Mouse (Mus musculus): Measurements from ENCODE around the gene 4930407I10Rik.
A peak's percentile ranks its signal among the peaks of the same experiment; 100 is the strongest.

4930407I10Rik gene

DNA sequence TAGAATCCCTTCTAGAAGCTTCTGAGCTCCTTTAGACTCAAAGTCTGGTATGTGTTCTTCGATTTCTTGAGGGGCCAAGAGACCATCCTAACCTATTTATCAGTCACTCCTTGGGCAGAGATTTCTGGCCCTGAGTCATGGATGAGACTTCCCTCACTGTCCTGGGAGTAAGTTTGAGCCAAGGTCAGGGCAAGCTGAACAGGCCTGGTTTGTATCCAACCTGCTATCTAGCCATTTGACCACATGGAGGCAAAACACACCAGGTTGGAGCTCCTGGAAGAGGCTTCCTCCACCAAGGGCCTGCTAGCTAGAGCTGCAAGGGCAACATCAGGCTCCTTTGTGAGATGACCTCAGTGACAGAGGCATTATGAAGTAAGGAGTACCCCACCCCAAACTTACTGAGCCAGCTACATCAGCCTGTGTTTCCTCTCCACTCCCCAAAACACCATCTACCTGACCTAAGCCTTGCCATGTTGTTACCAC, at the start of gene 4930407I10Rik:
TSS of gene 4930407I10Rik (plus strand) at position 433 of the 483 bp plus-strand sequence.
- DNase-seq: no peak

DNA sequence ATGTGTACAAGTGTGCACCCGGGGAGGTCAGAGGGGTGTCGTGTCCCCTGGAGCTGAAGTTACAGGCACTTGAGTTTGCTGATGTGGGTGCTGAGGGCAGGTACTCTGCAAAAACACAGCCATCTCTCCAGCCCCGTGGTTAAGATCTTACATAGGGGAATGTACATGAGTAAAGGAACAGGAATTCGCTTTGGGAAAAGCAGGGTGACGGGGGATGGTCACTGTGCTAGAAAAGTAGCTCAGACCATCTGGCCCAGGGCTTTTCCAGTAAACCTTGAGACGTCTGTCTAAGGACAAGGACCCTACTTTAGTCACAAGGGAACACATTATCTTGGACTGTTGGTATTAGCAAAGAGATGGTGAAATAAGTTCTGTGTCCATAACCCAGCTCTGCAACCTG, 47.0 kb upstream of the 4930407I10Rik start:
- DNase-seq: no peak

DNA sequence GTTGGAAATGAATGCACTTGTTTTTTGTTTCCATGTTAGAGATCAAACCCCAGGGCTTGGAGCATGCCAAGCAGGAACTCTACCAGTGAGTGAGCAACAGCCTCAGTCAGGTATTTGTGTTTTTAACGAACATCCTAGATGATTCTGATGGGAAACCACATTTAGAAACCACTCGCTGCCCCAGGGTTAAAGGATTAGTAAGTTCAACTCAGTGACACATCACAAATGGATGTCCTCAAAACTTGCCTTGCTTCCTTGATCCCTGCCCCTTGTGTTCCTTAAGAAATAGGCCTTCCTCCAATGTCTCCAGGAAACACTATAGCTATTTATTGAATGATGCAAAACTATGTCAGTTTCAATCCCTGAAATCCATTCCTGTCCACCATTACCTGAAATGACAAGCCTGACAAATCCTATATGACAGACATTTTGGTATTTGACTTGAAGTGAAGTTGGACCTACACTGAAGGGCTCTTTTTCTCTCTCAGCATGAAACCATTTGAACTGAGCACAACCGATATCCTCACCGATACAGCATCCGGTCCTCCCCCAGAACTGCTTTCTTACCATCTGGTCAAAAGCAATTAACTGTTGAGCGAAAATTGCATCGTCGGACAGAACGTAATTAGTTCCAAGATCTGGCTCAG, 44.1 kb upstream of the 4930407I10Rik start:
- DNase-seq: no peak

DNA sequence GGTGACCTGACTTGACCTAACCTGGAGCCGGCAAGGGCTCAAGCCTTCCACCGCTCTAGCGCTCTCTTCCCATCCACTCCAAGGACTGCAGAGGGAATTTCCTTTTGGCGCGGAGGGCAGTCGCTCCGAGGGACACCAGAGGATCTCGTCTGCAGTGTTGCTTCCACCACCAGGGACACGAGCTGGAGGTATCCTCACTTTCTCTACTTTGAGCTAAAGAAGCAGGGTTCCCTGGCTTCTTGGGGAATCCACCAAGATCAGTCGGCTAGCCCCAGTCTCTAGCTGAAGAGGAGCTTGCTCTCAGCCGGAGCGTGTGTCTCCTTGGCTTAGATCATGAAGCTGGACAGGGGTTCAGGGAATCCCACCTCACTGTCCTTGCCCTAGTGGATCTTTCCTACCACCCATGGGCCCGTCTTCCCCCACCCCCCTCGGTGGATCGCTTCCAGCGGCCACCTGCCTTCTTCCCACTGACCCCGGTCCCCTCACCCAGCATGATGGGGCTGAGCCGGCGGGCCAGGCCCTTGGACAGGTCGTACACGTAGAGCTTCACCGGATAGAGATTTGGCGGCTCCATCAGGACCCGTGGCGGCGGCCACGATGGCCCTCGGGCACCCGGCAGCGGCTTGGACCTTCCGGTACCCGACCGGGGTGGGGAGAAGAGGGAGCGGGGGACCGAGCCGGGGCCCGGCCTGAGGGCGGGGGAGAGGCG, 43.4 kb upstream of the 4930407I10Rik start:
- peak; percentile 61 to 76 for DNase-seq

DNA sequence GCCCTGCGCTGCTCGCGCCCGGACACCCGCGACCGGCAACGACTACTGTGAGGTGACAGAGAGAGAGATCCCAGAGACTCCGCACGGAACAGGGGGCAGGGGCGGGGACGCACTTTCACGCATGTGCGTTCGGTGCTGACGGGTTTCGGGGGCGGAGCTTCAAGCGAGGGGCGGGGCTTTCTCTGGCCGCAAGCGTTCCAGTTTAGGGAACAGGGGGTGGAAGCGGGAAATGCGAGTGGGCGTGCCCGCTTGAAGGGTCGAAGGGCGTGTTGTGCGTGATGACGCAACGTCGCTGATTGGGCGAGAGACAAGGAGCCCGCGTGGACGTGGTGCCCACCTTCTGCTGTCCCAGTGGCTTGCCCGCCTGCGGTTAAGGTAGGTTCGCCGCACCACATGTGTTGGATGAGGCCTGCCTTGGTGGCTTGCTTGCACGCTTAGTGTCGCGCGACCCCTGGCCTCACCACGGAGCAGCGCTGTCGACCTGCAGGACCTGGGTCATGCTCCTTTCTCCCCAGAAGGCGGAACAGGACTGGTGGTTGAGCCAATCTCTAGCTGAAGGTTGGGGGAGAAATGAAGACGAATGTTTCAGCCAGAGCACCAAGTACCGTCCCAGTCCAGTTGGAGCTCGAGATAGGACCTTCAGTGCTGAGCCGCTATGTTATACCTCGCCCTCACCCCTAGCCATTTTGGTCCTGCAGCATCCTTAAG, 42.7 kb upstream of the 4930407I10Rik start:
- peak; percentile 100 for DNase-seq

DNA sequence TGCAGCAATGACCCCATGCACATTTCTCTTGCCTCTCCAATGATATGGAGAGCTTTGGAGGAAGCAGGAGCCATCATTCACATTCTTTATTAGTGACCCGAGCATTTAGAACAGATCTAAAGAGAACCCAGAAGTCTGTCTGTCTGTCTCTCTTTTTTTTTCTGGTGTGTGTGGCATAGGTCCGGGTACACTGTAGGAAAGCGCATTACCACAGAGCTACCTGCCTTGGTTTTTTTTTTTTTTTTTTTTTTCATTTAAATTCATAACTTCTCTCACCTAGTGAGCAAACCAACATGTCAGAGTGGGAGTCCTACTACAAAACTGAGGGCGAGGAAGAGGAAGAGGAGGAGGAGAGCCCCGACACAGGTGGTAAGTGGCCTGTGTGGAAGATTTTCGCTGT, 42.1 kb upstream of the 4930407I10Rik start:
- DNase-seq: no peak

DNA sequence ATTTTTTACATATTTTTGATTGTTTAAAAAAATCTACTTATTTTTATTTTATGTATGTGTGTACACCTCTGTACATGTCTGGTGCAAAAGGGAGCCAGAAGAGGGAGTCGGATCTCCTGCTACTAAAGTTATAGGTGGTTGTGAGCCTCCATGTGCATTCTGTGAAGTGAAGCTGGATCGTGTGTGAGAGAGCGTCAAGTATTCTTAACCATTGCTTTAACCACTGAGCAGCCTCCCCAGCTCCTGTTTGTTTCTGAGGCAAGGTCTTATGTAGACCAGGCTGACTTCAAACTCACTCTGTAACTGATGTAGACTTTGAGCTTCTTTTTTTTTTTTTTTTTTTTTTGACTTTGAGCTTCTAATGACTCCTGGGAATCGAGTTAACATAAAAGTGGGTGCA, 41.5 kb upstream of the 4930407I10Rik start:
- no peak for DNase-seq

DNA sequence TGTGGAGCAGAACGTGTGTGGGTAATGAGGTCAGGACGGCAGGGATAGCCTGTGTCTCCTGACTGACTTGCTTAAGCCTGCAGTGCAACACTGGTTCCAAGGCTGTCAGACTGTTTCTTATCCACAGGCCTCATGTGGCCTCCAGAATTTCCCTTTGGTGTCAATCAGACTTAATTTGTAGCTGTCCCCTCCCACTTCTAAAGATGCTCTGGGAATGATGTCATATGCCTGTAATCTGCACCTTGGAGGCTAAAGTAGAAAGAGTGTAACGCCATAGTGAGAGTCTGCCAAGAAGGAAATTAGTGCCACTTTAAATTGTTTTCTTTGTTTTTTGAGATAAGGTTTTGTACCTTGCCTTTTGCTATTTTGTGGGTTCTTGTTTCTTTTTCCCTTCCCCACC, 39.7 kb upstream of the 4930407I10Rik start:
- no peak for DNase-seq

DNA sequence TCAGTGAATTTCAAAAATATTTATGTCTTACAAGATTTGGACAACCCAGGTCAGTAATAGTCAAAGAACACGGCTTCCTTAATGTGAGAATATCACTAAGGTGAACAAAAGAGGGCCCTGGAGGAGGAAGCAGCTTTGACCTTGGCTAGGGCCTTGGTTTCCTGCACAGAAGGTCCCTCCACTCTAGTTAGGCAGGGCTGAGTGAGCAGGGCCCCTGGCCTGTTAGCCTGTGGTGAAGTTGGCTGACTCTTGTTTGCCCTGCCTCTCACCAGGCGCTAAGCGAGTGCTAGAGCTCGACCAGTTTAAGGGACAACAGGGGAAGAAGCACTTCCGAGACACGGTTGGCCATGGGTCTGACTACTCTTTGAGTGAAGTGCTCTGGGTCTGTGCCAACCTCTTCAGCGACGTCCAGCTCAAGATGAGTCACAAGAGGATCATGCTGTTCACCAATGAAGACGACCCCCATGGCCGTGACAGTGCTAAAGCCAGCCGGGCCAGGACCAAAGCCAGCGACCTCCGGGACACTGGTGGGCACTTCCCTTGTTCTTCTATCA, 36.3 kb upstream of the 4930407I10Rik start:
- peak; percentile 19 to 24 for DNase-seq

DNA sequence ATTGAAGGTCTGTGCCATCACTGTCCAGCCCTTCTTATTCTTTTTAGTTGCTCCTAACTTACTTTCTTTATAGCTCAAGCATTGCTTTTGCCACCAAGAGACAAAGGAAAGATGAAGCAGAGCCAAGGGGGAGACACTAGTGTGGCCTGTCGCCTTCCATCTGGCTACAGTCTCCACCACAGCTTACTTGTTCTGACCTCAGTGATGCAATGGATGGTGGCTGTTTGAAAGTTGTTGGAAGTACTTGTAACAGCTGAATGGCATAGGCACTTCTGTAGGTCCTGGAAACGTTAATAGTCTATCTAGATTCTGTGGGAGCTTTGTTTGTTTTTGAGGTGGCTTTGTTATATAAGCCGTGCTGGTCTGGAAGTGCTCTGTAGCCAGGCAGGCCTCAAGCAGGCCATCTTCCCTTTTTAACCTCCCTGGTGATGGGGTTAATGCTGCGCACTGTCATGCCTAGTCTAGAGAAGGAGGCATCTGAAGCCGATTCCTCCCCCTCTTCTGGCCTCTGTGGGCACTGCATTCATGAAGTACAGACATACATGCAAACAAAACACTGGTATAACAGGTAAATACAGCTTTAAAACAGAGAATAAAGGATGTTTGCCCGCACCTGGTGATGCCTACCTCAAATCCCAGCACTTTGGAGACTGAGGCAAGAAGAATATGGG, 34.9 kb upstream of the 4930407I10Rik start:
- DNase-seq: no peak

DNA sequence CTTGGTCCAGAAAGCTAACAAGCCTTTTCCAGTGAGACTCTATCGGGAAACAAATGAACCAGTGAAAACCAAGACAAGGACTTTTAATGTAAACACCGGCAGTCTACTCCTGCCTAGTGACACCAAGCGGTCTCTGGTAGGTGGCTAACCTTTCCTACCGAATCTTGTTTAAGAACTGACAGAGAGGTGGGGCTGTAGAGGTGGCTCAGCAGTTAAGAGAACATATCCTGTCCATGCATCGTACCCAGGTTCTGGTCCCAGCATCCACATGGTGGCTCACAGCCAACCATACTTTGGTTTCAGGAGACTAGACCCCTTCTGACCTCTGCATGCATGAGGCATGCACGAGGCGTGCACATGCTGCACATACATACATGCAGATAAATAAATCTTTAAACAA, 31.7 kb upstream of the 4930407I10Rik start:
- no peak for DNase-seq

DNA sequence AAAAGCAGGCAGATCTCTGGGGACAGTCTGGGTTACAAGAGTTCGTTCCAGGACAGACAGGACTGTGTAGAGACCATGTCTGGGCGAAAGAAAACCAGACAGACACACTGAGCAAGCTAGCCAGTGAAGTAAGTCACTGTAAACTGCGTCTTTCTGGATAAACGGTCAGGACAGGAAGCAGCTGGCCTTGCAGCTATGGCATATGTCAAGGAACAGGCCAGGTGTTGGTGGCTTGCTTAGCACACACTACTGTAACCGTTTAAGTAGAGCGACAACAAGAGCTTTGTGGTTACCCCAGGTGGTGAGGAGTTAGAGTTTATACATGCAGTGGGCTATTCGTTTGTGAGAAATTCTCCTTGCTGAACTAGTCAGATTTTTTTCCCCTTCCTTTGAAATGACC, 31.2 kb upstream of the 4930407I10Rik start:
- no peak for DNase-seq

DNA sequence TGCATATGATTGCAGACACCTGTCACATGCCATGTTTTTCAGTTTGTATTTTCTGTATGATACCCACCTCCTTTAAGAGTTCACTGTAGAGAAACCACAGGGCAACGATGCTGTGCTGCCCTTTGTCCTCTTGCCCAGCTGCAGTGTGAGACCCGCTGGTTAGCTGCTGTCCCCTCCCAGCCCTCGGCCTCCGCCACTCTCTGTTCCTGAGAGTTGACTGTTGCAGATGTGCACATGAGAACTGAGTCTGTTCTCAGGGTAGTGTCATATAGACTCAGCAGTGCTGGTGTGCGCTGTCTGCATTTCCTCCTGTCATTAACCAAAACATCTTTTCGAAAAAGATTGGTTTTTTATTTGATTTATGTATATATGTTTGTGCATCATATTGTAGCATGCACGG, 26.6 kb upstream of the 4930407I10Rik start:
- DNase-seq: no peak

DNA sequence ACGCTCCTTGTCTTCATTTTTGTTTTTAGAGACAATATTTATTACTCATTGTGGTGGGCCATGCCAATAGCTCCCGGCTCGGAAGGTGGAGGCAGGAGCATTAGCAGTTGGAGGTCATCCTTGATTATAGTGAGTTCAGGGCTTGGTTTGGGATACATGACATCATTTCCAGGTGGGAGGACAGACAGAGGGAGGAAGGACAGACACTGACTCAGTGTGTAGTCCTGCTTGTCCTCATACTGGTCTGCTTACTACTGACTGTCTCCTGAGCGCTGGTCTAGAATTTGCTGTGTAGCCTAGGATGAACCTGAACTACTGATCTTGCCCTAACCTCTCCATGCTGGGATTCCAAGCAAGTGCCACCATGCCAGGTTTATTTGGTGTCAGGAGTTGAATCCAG, 25.2 kb upstream of the 4930407I10Rik start, which contains the start of gene Desi1:
TSS of gene Desi1 (minus strand) at position 101 of the 400 bp plus-strand sequence.
- DNase-seq: no peak

DNA sequence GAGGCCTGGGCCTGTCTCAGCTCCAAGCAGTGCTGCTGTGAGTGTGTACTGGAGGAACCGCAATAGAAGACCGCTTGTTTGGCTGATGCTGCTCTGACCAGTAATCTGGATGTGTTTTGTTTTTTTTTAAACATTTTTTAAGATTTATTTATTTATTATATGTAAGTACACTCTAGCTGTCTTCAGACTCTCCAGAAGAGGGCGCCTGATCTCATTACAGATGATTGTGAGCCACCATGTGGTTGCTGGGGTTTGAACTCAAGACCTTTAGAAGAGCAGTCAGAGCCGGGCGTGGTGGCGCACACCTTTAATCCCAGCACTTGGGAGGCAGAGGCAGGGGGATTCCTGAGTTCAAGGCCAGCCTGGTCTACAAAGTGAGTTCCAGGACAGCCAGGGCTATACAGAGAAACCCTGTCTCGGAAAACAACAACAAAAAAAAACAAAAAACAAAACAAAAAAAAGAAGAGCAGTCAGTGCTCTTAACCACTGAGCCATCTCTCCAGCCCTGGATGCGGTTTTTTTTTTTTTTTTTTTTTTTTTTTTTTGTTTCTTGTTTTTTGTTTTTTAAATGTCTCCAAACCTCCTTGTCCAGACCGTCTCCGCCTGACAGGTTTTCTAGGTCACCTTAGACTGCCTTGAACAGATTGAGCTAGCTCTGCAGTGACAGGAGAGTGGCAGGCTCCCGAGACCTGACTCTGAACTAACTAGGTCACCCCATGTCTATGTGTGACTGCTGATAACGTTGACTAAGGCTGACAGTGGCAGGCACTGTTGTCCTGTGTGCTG, 22.9 kb upstream of the 4930407I10Rik start:
- DNase-seq: peak; percentile 50 to 62

DNA sequence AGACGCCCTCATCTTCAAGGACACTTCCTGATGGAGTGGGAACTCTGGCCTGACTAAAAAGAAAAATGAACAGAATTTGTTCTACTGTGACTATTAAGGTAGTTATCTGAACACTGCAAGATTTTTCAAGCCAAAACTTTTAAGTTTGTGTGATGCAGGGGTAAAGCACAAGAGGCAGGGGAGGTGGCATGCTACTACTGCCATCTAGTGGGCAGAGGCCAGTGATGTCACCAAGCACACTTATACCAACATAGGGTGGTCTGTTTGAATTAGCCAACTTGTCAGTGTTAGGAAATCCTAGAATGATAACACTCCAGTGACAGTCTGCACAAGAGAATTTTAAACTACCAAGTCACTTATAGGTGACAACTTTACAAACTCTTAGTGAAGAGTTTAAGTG, 18.3 kb upstream of the 4930407I10Rik start:
- peak; percentile 67 to 73 for DNase-seq

DNA sequence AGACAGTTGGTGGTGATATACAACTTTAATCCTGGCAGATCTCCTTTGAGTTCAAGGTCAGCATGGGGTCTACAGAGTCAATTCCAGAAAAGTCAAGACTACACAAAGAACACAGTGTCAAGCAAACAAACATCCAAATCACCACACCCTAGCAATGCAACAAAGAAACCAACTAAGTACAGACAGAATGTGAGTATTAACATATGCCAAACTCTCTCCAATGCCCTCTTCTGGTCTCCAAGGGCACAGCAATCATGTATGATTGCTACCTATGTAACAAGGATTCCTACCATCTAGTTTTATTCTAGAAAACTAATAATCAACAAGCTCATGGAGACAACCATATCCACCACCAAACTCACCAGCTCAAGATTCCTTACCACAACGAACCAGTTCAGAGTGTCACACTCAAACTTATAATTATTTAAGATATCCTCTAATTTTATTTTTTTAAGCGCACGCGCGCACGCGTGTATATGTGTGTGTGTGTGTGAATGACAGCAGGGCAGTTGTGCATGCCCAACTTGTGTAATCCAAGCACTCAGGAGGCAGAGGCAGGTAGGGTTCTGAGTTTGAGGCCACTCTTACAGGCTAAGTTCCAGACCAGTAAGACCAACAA, 14.7 kb upstream of the 4930407I10Rik start:
- peak; percentile 43 to 46 for DNase-seq

DNA sequence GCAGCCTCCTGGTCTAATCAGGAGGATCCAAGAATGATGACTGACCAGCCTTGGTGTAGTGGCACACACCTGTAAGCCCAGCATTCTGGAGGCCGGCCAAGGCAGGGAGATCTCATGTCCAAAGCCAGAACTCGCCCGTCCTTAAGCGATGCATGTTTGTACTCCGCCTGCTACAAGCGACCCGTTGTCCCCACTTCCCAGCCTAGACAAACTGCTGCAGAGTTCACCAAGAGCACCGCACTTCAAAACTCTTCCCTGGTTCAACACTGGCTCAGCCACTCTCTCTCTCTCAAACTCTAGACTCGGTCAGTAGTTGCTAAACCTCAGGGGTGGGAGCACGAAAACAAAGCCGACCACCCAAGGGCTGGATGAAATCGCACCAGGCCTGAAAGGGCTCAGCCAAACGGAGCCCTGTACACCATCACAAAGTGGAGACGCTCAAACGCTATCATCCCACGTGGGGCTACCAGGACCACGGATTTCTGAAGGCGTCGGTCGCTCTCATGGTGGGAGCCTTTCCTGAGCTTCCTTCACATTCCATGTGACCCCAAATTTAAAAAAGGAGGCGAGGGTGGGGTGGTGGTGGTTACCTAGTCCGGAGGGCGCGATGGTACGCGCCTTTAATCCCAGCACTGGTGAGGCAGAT, 12.6 kb upstream of the 4930407I10Rik start:
- DNase-seq: peak; percentile 47 to 48

DNA sequence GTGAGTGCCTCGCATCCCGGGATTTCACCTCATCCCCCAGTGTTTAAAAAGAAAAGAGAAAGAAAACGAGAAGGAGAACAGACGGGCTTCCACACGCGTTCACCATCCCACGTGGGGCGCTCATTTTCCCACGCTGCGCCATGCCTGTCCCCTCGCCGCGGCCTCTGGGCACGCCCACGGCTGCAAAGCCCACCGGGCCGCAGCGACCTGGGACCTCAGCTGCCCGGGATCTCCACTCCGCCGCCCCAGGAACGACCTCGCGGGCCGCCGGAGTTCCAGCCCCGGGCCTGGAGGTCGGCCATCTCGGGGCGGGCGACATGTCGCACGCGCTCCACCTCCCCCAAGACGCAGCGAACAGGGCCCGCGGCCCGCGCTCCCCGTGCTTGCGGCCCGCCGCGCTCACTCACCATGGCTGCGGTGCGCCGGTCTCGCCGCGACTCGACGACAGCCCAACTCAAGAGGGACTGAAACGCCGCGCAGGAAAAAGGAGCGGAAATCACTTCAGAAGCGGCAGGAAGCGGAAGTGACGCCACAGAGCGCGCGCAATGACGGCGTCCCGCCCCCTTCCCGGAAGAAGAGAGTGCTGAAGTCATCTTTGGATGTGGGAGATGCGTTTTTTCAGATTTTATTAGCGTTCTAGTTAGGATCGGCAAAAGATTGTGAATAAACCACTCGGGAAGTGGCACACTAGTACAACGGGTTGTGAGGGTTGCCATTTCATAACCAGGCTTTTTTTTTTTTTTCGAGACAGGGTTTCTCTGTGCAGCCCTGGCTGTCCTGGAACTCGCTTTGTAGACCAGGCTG, 11.7 kb upstream of the 4930407I10Rik start, which contains the start of gene Snu13:
TSS of gene Snu13 (minus strand) at position 519 of the 804 bp plus-strand sequence.
- DNase-seq: peak; percentile 96 to 97

DNA sequence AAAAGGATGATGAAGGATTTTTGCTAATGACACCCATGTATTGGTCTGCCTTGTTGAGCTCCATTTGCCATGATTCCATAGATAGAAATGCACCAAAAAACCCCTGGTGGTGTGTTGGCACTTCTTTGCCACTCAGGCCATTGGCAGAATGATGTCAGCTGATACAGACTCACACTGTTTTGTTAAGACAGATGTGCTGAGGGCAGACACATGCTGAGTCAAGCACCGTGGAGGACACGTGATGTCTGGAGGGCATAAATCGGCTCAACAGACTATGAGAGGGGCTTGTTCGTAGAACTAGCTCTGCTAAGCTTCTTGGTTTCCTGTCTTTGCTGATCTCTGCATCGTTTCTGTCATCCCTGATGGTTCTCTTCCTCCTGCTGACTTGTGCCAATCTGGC, 6.4 kb upstream of the 4930407I10Rik start:
- DNase-seq: no peak
